Comparison of ENCODE assay signal across 21 mouse cellular contexts in genomic region chr8:63753236-63753635, GRCm38 (mm10).
DNase-seq lines count a peak whose midpoint lies in the region; ATAC-seq and TF ChIP-seq lines count a peak whose summit lies in the region.
"Had no signal": no experiment of that assay in that cellular context is flagged by ENCODE, and none has a peak within 500 bp of the region (broad histone marks: within the 10 kb centered on the region; RNA-seq: fewer than 3 reads in every experiment).

No protein-coding gene starts in this region.

- H3K79me2 ChIP-seq in liver, adult 2 months (ENCODE audit: control insufficient read depth, insufficient read depth, low read length): no peaks in the 10 kb centered on the region

- intact Hi-C loops in heart, postnatal 10 days (cut with DNase I): no loop called here

- H3K27me3 ChIP-seq in embryonic facial prominence, embryonic 14.5 days (replicated peaks; ENCODE audit: control insufficient read depth, insufficient read depth, low read length): no peaks in the 10 kb centered on the region
- H3K27me3 ChIP-seq in embryonic facial prominence, embryonic 10.5 days (replicated peaks; ENCODE audit: low read depth, poor library complexity, severe bottlenecking): no peaks in the 10 kb centered on the region
- no peaks in the 10 kb centered on the region for H3K27me3 ChIP-seq in kidney, embryonic 16.5 days (ENCODE audit: insufficient read depth, low read length)
- H3K27me3 ChIP-seq in liver, adult 2 months (ENCODE audit: control insufficient read depth, insufficient read depth, low read length): no peaks in the 10 kb centered on the region
- no peaks in the 10 kb centered on the region for H3K27me3 ChIP-seq in liver, embryonic 12.5 days (replicated peaks)
- H3K27me3 ChIP-seq: embryonic facial prominence, embryonic 12.5 days; forebrain, embryonic 12.5 days had no signal

- H3K9ac ChIP-seq in embryonic facial prominence, embryonic 14.5 days (ENCODE audit: low read depth, low read length): no peak overlapping the region
- no peak overlapping the region for H3K9ac ChIP-seq in kidney, embryonic 16.5 days (replicated peaks; ENCODE audit: low read length)
- no peak overlapping the region for H3K9ac ChIP-seq in liver, adult 2 months (ENCODE audit: low read depth, low read length)
- no peak overlapping the region for H3K9ac ChIP-seq in liver, embryonic 12.5 days
- H3K9ac ChIP-seq: embryonic facial prominence, embryonic 12.5 days; forebrain, embryonic 12.5 days; hindbrain, embryonic 14.5 days had no signal

- H3K4me3 ChIP-seq in embryonic facial prominence, embryonic 14.5 days (ENCODE audit: low read depth, low read length): no peak overlapping the region
- H3K4me3 ChIP-seq in embryonic facial prominence, embryonic 10.5 days: no peak overlapping the region
- H3K4me3 ChIP-seq in kidney, embryonic 16.5 days (ENCODE audit: low read length): no peak overlapping the region
- no peak overlapping the region for H3K4me3 ChIP-seq in liver, adult 2 months (ENCODE audit: insufficient read depth, low read depth, low read length)
- H3K4me3 ChIP-seq in liver, embryonic 12.5 days: no peak overlapping the region
- H3K4me3 ChIP-seq: embryonic facial prominence, embryonic 12.5 days; forebrain, embryonic 12.5 days; heart, embryonic 10.5 days had no signal

- no peak overlapping the region for H3K4me2 ChIP-seq in embryonic facial prominence, embryonic 14.5 days (ENCODE audit: low read depth, low read length)
- no peak overlapping the region for H3K4me2 ChIP-seq in kidney, embryonic 16.5 days (replicated peaks; ENCODE audit: low read depth, low read length)
- no peak overlapping the region for H3K4me2 ChIP-seq in liver, embryonic 12.5 days
- H3K4me2 ChIP-seq: embryonic facial prominence, embryonic 12.5 days; forebrain, embryonic 12.5 days; hindbrain, embryonic 14.5 days had no signal

- no peak for TF ChIP-seq CTCF in liver, adult 2 months (IDR thresholded peaks at IDR 0.05; ENCODE audit: low read depth, low read length)

- peak; percentile 7 for DNase-seq in embryonic facial prominence, embryonic 14.5 days (ENCODE audit: low spot score)
- no peak for DNase-seq in embryonic facial prominence, embryonic 10.5 days (ENCODE audit: low spot score)
- DNase-seq in kidney, adult 9 months: peak; percentile 84
- peak; percentile 79 for DNase-seq in liver, adult 2 months (ENCODE audit: extremely low read depth, low read depth, low spot score)
- no peak for DNase-seq in heart, postnatal 10 days
- DNase-seq: adrenal gland, adult 2 months; adrenal gland, postnatal 36 days; cerebellum, adult 11 months; cerebellum, adult 8-10 months; cerebellum, postnatal 14 days; embryo, embryonic 11 days; gastrocnemius, postnatal 10 days; heart, adult 18-20 months; heart, postnatal 14 days had no signal

- H3K27ac ChIP-seq in embryonic facial prominence, embryonic 14.5 days (replicated peaks; ENCODE audit: low read depth, low read length): no peak overlapping the region
- no peak overlapping the region for H3K27ac ChIP-seq in embryonic facial prominence, embryonic 10.5 days (replicated peaks)
- no peak overlapping the region for H3K27ac ChIP-seq in kidney, embryonic 16.5 days (ENCODE audit: low read length)
- no peak overlapping the region for H3K27ac ChIP-seq in liver, adult 2 months (replicated peaks; ENCODE audit: insufficient read depth, low read depth, low read length)
- no peak overlapping the region for H3K27ac ChIP-seq in liver, embryonic 12.5 days
- H3K27ac ChIP-seq: embryonic facial prominence, embryonic 12.5 days; forebrain, embryonic 12.5 days; heart, embryonic 10.5 days; hindbrain, embryonic 14.5 days had no signal

- ATAC-seq in embryonic facial prominence, embryonic 14.5 days (ENCODE audit: low read depth): no peak
- no peak for ATAC-seq in kidney, embryonic 16.5 days (ENCODE audit: low FRiP score, low TSS enrichment)
- ATAC-seq in liver, embryonic 12.5 days: no peak
- ATAC-seq: forebrain, embryonic 16.5 days had no signal

- H3K9me3 ChIP-seq in embryonic facial prominence, embryonic 14.5 days (ENCODE audit: control insufficient read depth, low read length): no peaks in the 10 kb centered on the region
- H3K9me3 ChIP-seq in embryonic facial prominence, embryonic 10.5 days: no peaks in the 10 kb centered on the region
- H3K9me3 ChIP-seq in kidney, embryonic 16.5 days (ENCODE audit: low read length): no peaks in the 10 kb centered on the region
- H3K9me3 ChIP-seq in liver, embryonic 12.5 days (replicated peaks): no peaks in the 10 kb centered on the region
- H3K9me3 ChIP-seq: embryonic facial prominence, embryonic 12.5 days; forebrain, embryonic 12.5 days; heart, embryonic 10.5 days had no signal

- H3K36me3 ChIP-seq in embryonic facial prominence, embryonic 14.5 days (ENCODE audit: control insufficient read depth, insufficient read depth, low read length): no peaks in the 10 kb centered on the region
- H3K36me3 ChIP-seq in embryonic facial prominence, embryonic 10.5 days (replicated peaks): no peaks in the 10 kb centered on the region
- H3K36me3 ChIP-seq in kidney, embryonic 16.5 days (ENCODE audit: insufficient read depth, low read length): no peaks in the 10 kb centered on the region
- H3K36me3 ChIP-seq in liver, adult 2 months (ENCODE audit: control insufficient read depth, insufficient read depth, low read length): no peaks in the 10 kb centered on the region
- H3K36me3 ChIP-seq in liver, embryonic 12.5 days: no peaks in the 10 kb centered on the region
- H3K36me3 ChIP-seq: embryonic facial prominence, embryonic 12.5 days; forebrain, embryonic 12.5 days; heart, embryonic 10.5 days had no signal

- TF ChIP-seq POLR2A in liver, adult 2 months (IDR thresholded peaks at IDR 0.05; ENCODE audit: extremely low read depth, insufficient read depth, low read length): no peak

- H3K4me1 ChIP-seq in embryonic facial prominence, embryonic 14.5 days (ENCODE audit: control insufficient read depth, insufficient read depth, low read length): no peaks in the 10 kb centered on the region
- H3K4me1 ChIP-seq in embryonic facial prominence, embryonic 10.5 days: no peaks in the 10 kb centered on the region; the same call in 1 of the 2 replicates
- no peaks in the 10 kb centered on the region for H3K4me1 ChIP-seq in kidney, embryonic 16.5 days (ENCODE audit: insufficient read depth, low read length)
- H3K4me1 ChIP-seq in liver, adult 2 months (ENCODE audit: control insufficient read depth, insufficient read depth, low read length): 0 out of 2 replicates have a peak, but pooled peaks cover 3% of the 10 kb centered on the region
- no peaks in the 10 kb centered on the region for H3K4me1 ChIP-seq in liver, embryonic 12.5 days
- H3K4me1 ChIP-seq: embryonic facial prominence, embryonic 12.5 days; forebrain, embryonic 12.5 days; heart, embryonic 10.5 days had no signal

Comparison
In these comparisons a context has a peak if more than half of its experiments do, and no peak if none do; other contexts are left out.
1. DNase-seq: peak in embryonic facial prominence, embryonic 14.5 days (single experiment), kidney, adult 9 months (single experiment) and liver, adult 2 months (single experiment); none in embryonic facial prominence, embryonic 10.5 days (single experiment) and heart, postnatal 10 days (0 of 2).